Mouse (Mus musculus): ENCODE measurements around the gene Traf3ip2. TPM values are rescaled to one million over a fixed set of nuclear protein-coding genes. Genes with fewer than 3 reads are reported as not detected.
A peak's percentile ranks its signal among the peaks of the same experiment; 100 is the strongest.

The Traf3ip2 gene
- polyA plus RNA-seq, 1 experiment from 2014 or later: 5.7 TPM

- Histone ChIP-seq H3K4me3 (ENCODE audit: low read depth, low read length) (no peak overlapping the region), H3K27ac (ENCODE audit: low read depth, low read length) (peak overlapping the region; percentile 49; the same call in 1 of the 2 replicates), H3K4me2 (ENCODE audit: low read depth, low read length) (no peak overlapping the region), H3K27me3 (ENCODE audit: control insufficient read depth, insufficient read depth, low read length) (no peaks in the 10 kb centered on the region), H3K9me3 (ENCODE audit: control insufficient read depth, low read length) (no peaks in the 10 kb centered on the region), H3K9ac (replicated peaks; ENCODE audit: low read depth, low read length) (no peak overlapping the region), H3K36me3 (ENCODE audit: control insufficient read depth, insufficient read depth, low read length) (no peaks in the 10 kb centered on the region), H3K4me1 (ENCODE audit: control insufficient read depth, insufficient read depth, low read length) (peaks cover 14% of the 10 kb centered on the region)
- WGBS: 12% methylated on average over 3 of the region's 3 CpGs
- no peak for ATAC-seq (ENCODE audit: low read depth)
Measured at GRCm38 (mm10) chr10:39674106-39674505, 61.4 kb downstream of the Traf3ip2 start.

- Histone ChIP-seq H3K36me3 (ENCODE audit: control insufficient read depth, insufficient read depth, low read length) (no peaks in the 10 kb centered on the region), H3K27me3 (ENCODE audit: control insufficient read depth, insufficient read depth, low read length) (no peaks in the 10 kb centered on the region), H3K9ac (replicated peaks; ENCODE audit: low read depth, low read length) (no peak overlapping the region), H3K4me2 (ENCODE audit: low read depth, low read length) (no peak overlapping the region), H3K4me1 (ENCODE audit: control insufficient read depth, insufficient read depth, low read length) (peaks cover 14% of the 10 kb centered on the region), H3K9me3 (ENCODE audit: control insufficient read depth, low read length) (no peaks in the 10 kb centered on the region), H3K4me3 (ENCODE audit: low read depth, low read length) (no peak overlapping the region), H3K27ac (ENCODE audit: low read depth, low read length) (0 out of 2 replicates have a peak overlapping the region, but pooled peaks have one; percentile 46)
- WGBS: 15% methylated on average over 3 of the region's 3 CpGs
- ATAC-seq (ENCODE audit: low read depth): peak; percentile 29; the same call in 1 of the 2 replicates
Measured at GRCm38 (mm10) chr10:39674766-39675165, 62.0 kb downstream of the Traf3ip2 start.

- no peak overlapping the region for H3K4me3 ChIP-seq (ENCODE audit: low read depth, low read length)
- no peak overlapping the region for H3K4me2 ChIP-seq (ENCODE audit: low read depth, low read length)
- no peak for ATAC-seq (ENCODE audit: low read depth)
- no peaks in the 10 kb centered on the region for H3K27me3 ChIP-seq (ENCODE audit: control insufficient read depth, insufficient read depth, low read length)
- no peaks in the 10 kb centered on the region for H3K36me3 ChIP-seq (ENCODE audit: control insufficient read depth, insufficient read depth, low read length)
- H3K4me1 ChIP-seq (ENCODE audit: control insufficient read depth, insufficient read depth, low read length): peaks cover 4% of the 10 kb centered on the region
- WGBS: 92% methylated on average over 4 of the region's 4 CpGs
- no peak overlapping the region for H3K27ac ChIP-seq (ENCODE audit: low read depth, low read length)
- no peak overlapping the region for H3K9ac ChIP-seq (replicated peaks; ENCODE audit: low read depth, low read length)
- no peaks in the 10 kb centered on the region for H3K9me3 ChIP-seq (ENCODE audit: control insufficient read depth, low read length)
Measured at GRCm38 (mm10) chr10:39678199-39678791, 65.6 kb downstream of the Traf3ip2 start.

GRCm38 (mm10) chr10:39681014-39681413 lies 68.3 kb downstream of the Traf3ip2 start:
- 84% methylated on average over 4 of the region's 4 CpGs for WGBS
- ATAC-seq (ENCODE audit: low read depth): no peak
- H3K9me3 ChIP-seq (ENCODE audit: control insufficient read depth, low read length): no peaks in the 10 kb centered on the region
- H3K4me1 ChIP-seq (ENCODE audit: control insufficient read depth, insufficient read depth, low read length): no peaks in the 10 kb centered on the region
- H3K4me2 ChIP-seq (ENCODE audit: low read depth, low read length): no peak overlapping the region
- no peak overlapping the region for H3K27ac ChIP-seq (ENCODE audit: low read depth, low read length)
- no peaks in the 10 kb centered on the region for H3K27me3 ChIP-seq (ENCODE audit: control insufficient read depth, insufficient read depth, low read length)
- H3K9ac ChIP-seq (replicated peaks; ENCODE audit: low read depth, low read length): no peak overlapping the region
- no peaks in the 10 kb centered on the region for H3K36me3 ChIP-seq (ENCODE audit: control insufficient read depth, insufficient read depth, low read length)
- H3K4me3 ChIP-seq (ENCODE audit: low read depth, low read length): no peak overlapping the region

GRCm38 (mm10) chr10:39682556-39682955 lies 69.8 kb downstream of the Traf3ip2 start:
- Histone ChIP-seq H3K27me3 (ENCODE audit: control insufficient read depth, insufficient read depth, low read length) (no peaks in the 10 kb centered on the region), H3K27ac (ENCODE audit: low read depth, low read length) (no peak overlapping the region), H3K9ac (replicated peaks; ENCODE audit: low read depth, low read length) (no peak overlapping the region), H3K9me3 (ENCODE audit: control insufficient read depth, low read length) (no peaks in the 10 kb centered on the region), H3K36me3 (ENCODE audit: control insufficient read depth, insufficient read depth, low read length) (no peaks in the 10 kb centered on the region), H3K4me2 (ENCODE audit: low read depth, low read length) (no peak overlapping the region), H3K4me1 (ENCODE audit: control insufficient read depth, insufficient read depth, low read length) (no peaks in the 10 kb centered on the region), H3K4me3 (ENCODE audit: low read depth, low read length) (no peak overlapping the region)
- WGBS: 79% methylated on average over 2 of the region's 2 CpGs
- ATAC-seq (ENCODE audit: low read depth): no peak

GRCm38 (mm10) chr10:39683481-39683880 lies 70.7 kb downstream of the Traf3ip2 start:
- Histone ChIP-seq H3K36me3 (ENCODE audit: control insufficient read depth, insufficient read depth, low read length) (no peaks in the 10 kb centered on the region), H3K27ac (ENCODE audit: low read depth, low read length) (no peak overlapping the region), H3K9ac (replicated peaks; ENCODE audit: low read depth, low read length) (no peak overlapping the region), H3K4me2 (ENCODE audit: low read depth, low read length) (no peak overlapping the region), H3K4me1 (ENCODE audit: control insufficient read depth, insufficient read depth, low read length) (no peaks in the 10 kb centered on the region), H3K4me3 (ENCODE audit: low read depth, low read length) (no peak overlapping the region), H3K9me3 (ENCODE audit: control insufficient read depth, low read length) (no peaks in the 10 kb centered on the region), H3K27me3 (ENCODE audit: control insufficient read depth, insufficient read depth, low read length) (no peaks in the 10 kb centered on the region)
- 97% methylated on average over 2 of the region's 2 CpGs for WGBS
- ATAC-seq (ENCODE audit: low read depth): no peak

GRCm38 (mm10) chr10:39686811-39687210 lies 74.1 kb downstream of the Traf3ip2 start:
- Histone ChIP-seq H3K4me3 (ENCODE audit: low read depth, low read length) (no peak overlapping the region), H3K36me3 (ENCODE audit: control insufficient read depth, insufficient read depth, low read length) (no peaks in the 10 kb centered on the region), H3K27ac (ENCODE audit: low read depth, low read length) (no peak overlapping the region), H3K9me3 (ENCODE audit: control insufficient read depth, low read length) (no peaks in the 10 kb centered on the region), H3K4me2 (ENCODE audit: low read depth, low read length) (no peak overlapping the region), H3K27me3 (ENCODE audit: control insufficient read depth, insufficient read depth, low read length) (no peaks in the 10 kb centered on the region), H3K4me1 (ENCODE audit: control insufficient read depth, insufficient read depth, low read length) (no peaks in the 10 kb centered on the region), H3K9ac (replicated peaks; ENCODE audit: low read depth, low read length) (no peak overlapping the region)
- WGBS: 99% methylated on average over 4 of the region's 4 CpGs
- ATAC-seq (ENCODE audit: low read depth): no peak

GRCm38 (mm10) chr10:39687851-39688250 lies 75.1 kb downstream of the Traf3ip2 start:
- Histone ChIP-seq H3K4me1 (ENCODE audit: control insufficient read depth, insufficient read depth, low read length) (no peaks in the 10 kb centered on the region), H3K9ac (replicated peaks; ENCODE audit: low read depth, low read length) (no peak overlapping the region), H3K4me3 (ENCODE audit: low read depth, low read length) (no peak overlapping the region), H3K27me3 (ENCODE audit: control insufficient read depth, insufficient read depth, low read length) (no peaks in the 10 kb centered on the region), H3K27ac (ENCODE audit: low read depth, low read length) (no peak overlapping the region), H3K9me3 (ENCODE audit: control insufficient read depth, low read length) (no peaks in the 10 kb centered on the region), H3K36me3 (ENCODE audit: control insufficient read depth, insufficient read depth, low read length) (no peaks in the 10 kb centered on the region), H3K4me2 (ENCODE audit: low read depth, low read length) (no peak overlapping the region)
- 60% methylated on average over 3 of the region's 3 CpGs for whole genome bisulfite sequencing
- ATAC-seq (ENCODE audit: low read depth): no peak

GRCm38 (mm10) chr10:39691351-39692064 lies 78.8 kb downstream of the Traf3ip2 start:
- WGBS: 38% methylated on average over 11 of the region's 11 CpGs
- no peak overlapping the region for H3K9ac ChIP-seq (replicated peaks; ENCODE audit: low read depth, low read length)
- no peak for ATAC-seq (ENCODE audit: low read depth)
- no peak overlapping the region for H3K4me3 ChIP-seq (ENCODE audit: low read depth, low read length)
- no peaks in the 10 kb centered on the region for H3K36me3 ChIP-seq (ENCODE audit: control insufficient read depth, insufficient read depth, low read length)
- no peak overlapping the region for H3K27ac ChIP-seq (ENCODE audit: low read depth, low read length)
- H3K4me1 ChIP-seq (ENCODE audit: control insufficient read depth, insufficient read depth, low read length): no peaks in the 10 kb centered on the region
- no peaks in the 10 kb centered on the region for H3K9me3 ChIP-seq (ENCODE audit: control insufficient read depth, low read length)
- H3K4me2 ChIP-seq (ENCODE audit: low read depth, low read length): no peak overlapping the region
- no peaks in the 10 kb centered on the region for H3K27me3 ChIP-seq (ENCODE audit: control insufficient read depth, insufficient read depth, low read length)

All from neural tube, embryonic 14.5 days (tissue).